Mouse (Mus musculus): ENCODE measurements at regions not wholly inside any gene's neighbourhood (a gene's known extent, or its start where the extent isn't known, plus 50 kb on each side); places are given as distances from the start of the nearest gene placed in this dataset.

GRCm38 (mm10) chr2:80998296-80998695 lies 381.3 kb downstream of the Nup35 start:
- DNase-seq, result no peak

- no peak for DNase-seq
Observed at GRCm38 (mm10) chr2:81007071-81007470, 390.0 kb downstream of the Nup35 start.

- DNase-seq, result no peak
Observed at GRCm38 (mm10) chr2:81023620-81024019, 406.6 kb downstream of the Nup35 start.

Measured in cerebellum, adult 9-10 months (tissue).